Mouse (Mus musculus) heart, embryonic 16.5 days (tissue): ENCODE results near the gene Dapk1. TPM values are rescaled to one million over a fixed set of nuclear protein-coding genes. Genes with fewer than 3 reads are reported as not detected.

Source experiments
- ATAC-seq: fragments of 200-750 bp; cut with Nextera tagmentation; replicated peaks from 2 replicates; pipeline ENCODE4 v1.8.0; 2017; ENCODE audit warnings: moderate number of reproducible peaks; ENCODE audit not compliant: insufficient read depth, low FRiP score; ENCODE audit errors: extremely low read depth
- H3K27ac ChIP-seq: fragments of 300-500 bp; sonication (generic); 2 replicates; pipeline ENCODE4 v1.5.1; 2014; ENCODE audit warnings: mild to moderate bottlenecking, low read length, control low read depth, moderate library complexity
- H3K27me3 ChIP-seq: fragments of 300-500 bp; sonication (generic); 2 replicates; pipeline ENCODE4 v1.6.1; 2014; ENCODE audit warnings: low read length, mixed read lengths; ENCODE audit not compliant: control insufficient read depth, insufficient read depth
- H3K36me3 ChIP-seq: fragments of 300-500 bp; sonication (generic); 2 replicates; pipeline ENCODE4 v1.6.1; 2014; ENCODE audit not compliant: control insufficient read depth, insufficient read depth
- H3K4me1 ChIP-seq: fragments of 300-500 bp; sonication (generic); 2 replicates; pipeline ENCODE4 v1.6.1; 2014; ENCODE audit warnings: low read length, mixed read lengths; ENCODE audit not compliant: control insufficient read depth, insufficient read depth
- H3K4me2 ChIP-seq: fragments of 300-500 bp; sonication (generic); 2 replicates; pipeline ENCODE4 v1.6.1; 2014; ENCODE audit warnings: low read depth, mild to moderate bottlenecking, control low read depth, low read length
- H3K4me3 ChIP-seq: fragments of 300-500 bp; sonication (generic); 2 replicates; pipeline ENCODE4 v1.5.1; 2014; ENCODE audit warnings: mild to moderate bottlenecking, control low read depth, low read length
- H3K9ac ChIP-seq: fragments of 300-500 bp; sonication (generic); 2 replicates; pipeline ENCODE4 v1.6.1; 2014; ENCODE audit warnings: low read length, control low read depth
- H3K9me3 ChIP-seq: fragments of 300-500 bp; sonication (generic); replicated peaks from 2 replicates; pipeline ENCODE4 v1.6.1; 2016; ENCODE audit warnings: low read length; ENCODE audit not compliant: control insufficient read depth
- WGBS: fragments of 180-500 bp; shearing (Covaris S2); extraction: QIAGEN DNeasy Blood & Tissue Kit; methylation state at CpG from one replicate; pipeline ENCODE4 v1.1.7; 2014; 5-methylcytosine and 5-hydroxymethylcytosine counted together
- polyA plus RNA-seq: library from polyadenylated mRNA; unstranded; fragments of >200 nt; fragmentation: Nextera tagmentation; extraction: Ambion mirVana; gene quantifications from 2 replicates; pipeline ENCODE4 v1.2.1, GENCODE M21; 2015

The Dapk1 gene
- polyA plus RNA-seq = 8.3 and 11.5 TPM in 2 replicates

GRCm38 (mm10) chr13:60601436-60602415 is at the start of gene Dapk1:
TSS of gene Dapk1 (plus strand) at chr13:60601947.
- Histone ChIP-seq H3K4me2 (peak within 1 kb of the TSS; percentile 89), H3K27me3 (no peaks in the 10 kb centered on the region), H3K4me1 (no peaks in the 10 kb centered on the region), H3K27ac (peak within 1 kb of the TSS; percentile 49), H3K36me3 (no peaks in the 10 kb centered on the region), H3K9ac (peak within 1 kb of the TSS; percentile 84), H3K9me3 (no peaks in the 10 kb centered on the region), H3K4me3 (peak within 1 kb of the TSS; percentile 71)
- peak; percentile 88 for ATAC-seq
- under 1% methylated on average over 49 of the region's 90 CpGs for WGBS

- no peak overlapping the region for H3K4me2 ChIP-seq
- no peak overlapping the region for H3K9ac ChIP-seq
- ATAC-seq = no peak
- H3K36me3 ChIP-seq = no peaks in the 10 kb centered on the region
- no peak overlapping the region for H3K4me3 ChIP-seq
- H3K27ac ChIP-seq = no peak overlapping the region
- no peaks in the 10 kb centered on the region for H3K27me3 ChIP-seq
- H3K4me1 ChIP-seq = no peaks in the 10 kb centered on the region
- WGBS = 70% methylated on average over 3 of the region's 3 CpGs
- H3K9me3 ChIP-seq = no peaks in the 10 kb centered on the region
Observed at GRCm38 (mm10) chr13:60553326-60553725, 48.4 kb upstream of the Dapk1 start.

GRCm38 (mm10) chr13:60556476-60556875 is 45.3 kb upstream of the Dapk1 start:
- H3K27me3 ChIP-seq = no peaks in the 10 kb centered on the region
- no peak overlapping the region for H3K4me3 ChIP-seq
- no peak for ATAC-seq
- no peak overlapping the region for H3K9ac ChIP-seq
- H3K9me3 ChIP-seq = no peaks in the 10 kb centered on the region
- no peaks in the 10 kb centered on the region for H3K4me1 ChIP-seq
- no peak overlapping the region for H3K27ac ChIP-seq
- no peaks in the 10 kb centered on the region for H3K36me3 ChIP-seq
- H3K4me2 ChIP-seq = no peak overlapping the region

- H3K9me3 ChIP-seq = no peaks in the 10 kb centered on the region
- H3K36me3 ChIP-seq = no peaks in the 10 kb centered on the region
- ATAC-seq = no peak
- H3K4me3 ChIP-seq = no peak overlapping the region
- no peaks in the 10 kb centered on the region for H3K4me1 ChIP-seq
- no peak overlapping the region for H3K9ac ChIP-seq
- H3K27me3 ChIP-seq = no peaks in the 10 kb centered on the region
- no peak overlapping the region for H3K27ac ChIP-seq
- H3K4me2 ChIP-seq = no peak overlapping the region
Observed at GRCm38 (mm10) chr13:60556911-60557310, 44.8 kb upstream of the Dapk1 start.

- H3K4me2 ChIP-seq = no peak overlapping the region
- H3K4me1 ChIP-seq = no peaks in the 10 kb centered on the region
- ATAC-seq = no peak
- no peaks in the 10 kb centered on the region for H3K36me3 ChIP-seq
- H3K4me3 ChIP-seq = no peak overlapping the region
- H3K9me3 ChIP-seq = no peaks in the 10 kb centered on the region
- H3K9ac ChIP-seq = no peak overlapping the region
- no peaks in the 10 kb centered on the region for H3K27me3 ChIP-seq
- 61% methylated on average over 6 of the region's 6 CpGs for WGBS
- H3K27ac ChIP-seq = no peak overlapping the region
Observed at GRCm38 (mm10) chr13:60564303-60564702, 37.4 kb upstream of the Dapk1 start.

- H3K9me3 ChIP-seq = peaks cover 3% of the 10 kb centered on the region; the same call in 1 of the 2 replicates
- no peaks in the 10 kb centered on the region for H3K36me3 ChIP-seq
- H3K9ac ChIP-seq = no peak overlapping the region
- no peak overlapping the region for H3K27ac ChIP-seq
- H3K4me2 ChIP-seq = no peak overlapping the region
- 97% methylated on average over 1 of the region's 1 CpGs for WGBS
- no peaks in the 10 kb centered on the region for H3K27me3 ChIP-seq
- no peaks in the 10 kb centered on the region for H3K4me1 ChIP-seq
- no peak for ATAC-seq
- H3K4me3 ChIP-seq = no peak overlapping the region
Observed at GRCm38 (mm10) chr13:60568934-60569548, 32.7 kb upstream of the Dapk1 start.

GRCm38 (mm10) chr13:60569549-60569941 is 32.2 kb upstream of the Dapk1 start:
- H3K36me3 ChIP-seq = no peaks in the 10 kb centered on the region
- WGBS = 94% methylated on average over 1 of the region's 1 CpGs
- no peak overlapping the region for H3K4me2 ChIP-seq
- H3K9me3 ChIP-seq = peaks cover 3% of the 10 kb centered on the region; the same call in 1 of the 2 replicates
- no peak overlapping the region for H3K27ac ChIP-seq
- no peak overlapping the region for H3K9ac ChIP-seq
- no peak for ATAC-seq
- no peaks in the 10 kb centered on the region for H3K4me1 ChIP-seq
- no peak overlapping the region for H3K4me3 ChIP-seq
- H3K27me3 ChIP-seq = no peaks in the 10 kb centered on the region

GRCm38 (mm10) chr13:60573541-60573940 is 28.2 kb upstream of the Dapk1 start:
- H3K4me1 ChIP-seq = no peaks in the 10 kb centered on the region
- no peak for ATAC-seq
- H3K27me3 ChIP-seq = no peaks in the 10 kb centered on the region
- H3K27ac ChIP-seq = no peak overlapping the region
- H3K36me3 ChIP-seq = no peaks in the 10 kb centered on the region
- no peak overlapping the region for H3K4me2 ChIP-seq
- WGBS = 68% methylated on average over 3 of the region's 3 CpGs
- H3K4me3 ChIP-seq = no peak overlapping the region
- H3K9ac ChIP-seq = no peak overlapping the region
- H3K9me3 ChIP-seq = peaks cover 3% of the 10 kb centered on the region; the same call in 1 of the 2 replicates

GRCm38 (mm10) chr13:60573971-60574370 is 27.8 kb upstream of the Dapk1 start:
- no peak overlapping the region for H3K27ac ChIP-seq
- no peaks in the 10 kb centered on the region for H3K27me3 ChIP-seq
- H3K36me3 ChIP-seq = no peaks in the 10 kb centered on the region
- no peak overlapping the region for H3K4me3 ChIP-seq
- no peak overlapping the region for H3K4me2 ChIP-seq
- no peak for ATAC-seq
- 72% methylated on average over 8 of the region's 8 CpGs for WGBS
- no peak overlapping the region for H3K9ac ChIP-seq
- H3K9me3 ChIP-seq = peaks cover 3% of the 10 kb centered on the region; the same call in 1 of the 2 replicates
- H3K4me1 ChIP-seq = no peaks in the 10 kb centered on the region
